Mouse (Mus musculus) lung, postnatal 0 days (tissue): ENCODE measurements at regions not wholly inside any gene's neighbourhood (a gene's known extent, or its start where the extent isn't known, plus 50 kb on each side); places are given as distances from the start of the nearest gene placed in this dataset.

ENCODE experiments used
- CTCF ChIP-seq: IDR thresholded peaks from 2 replicates; pipeline ENCODE4 v1.5.1; 2016; ENCODE audit warnings: antibody characterized with exemption, mild to moderate bottlenecking
- EP300 ChIP-seq: IDR thresholded peaks from 2 replicates; pipeline ENCODE4 v1.6.1; 2016; ENCODE audit warnings: antibody characterized with exemption, mild to moderate bottlenecking, control low read depth

GRCm38 (mm10) chr15:61240344-61240743 is 317.5 kb upstream of the A1bg start:
- TF ChIP-seq CTCF (no peak), EP300 (no peak)
